Mouse (Mus musculus) embryo, embryonic 11 days (tissue): ENCODE results near the gene Milr1.

Experiments
- DNase-seq: peaks from one replicate; pipeline ENCODE4 v3.0.0-alpha.2; 2015

The Milr1 gene

GRCm38 (mm10) chr11:106814601-106815320, 63.7 kb downstream of the Milr1 start:
- no peak for DNase-seq

DNA sequence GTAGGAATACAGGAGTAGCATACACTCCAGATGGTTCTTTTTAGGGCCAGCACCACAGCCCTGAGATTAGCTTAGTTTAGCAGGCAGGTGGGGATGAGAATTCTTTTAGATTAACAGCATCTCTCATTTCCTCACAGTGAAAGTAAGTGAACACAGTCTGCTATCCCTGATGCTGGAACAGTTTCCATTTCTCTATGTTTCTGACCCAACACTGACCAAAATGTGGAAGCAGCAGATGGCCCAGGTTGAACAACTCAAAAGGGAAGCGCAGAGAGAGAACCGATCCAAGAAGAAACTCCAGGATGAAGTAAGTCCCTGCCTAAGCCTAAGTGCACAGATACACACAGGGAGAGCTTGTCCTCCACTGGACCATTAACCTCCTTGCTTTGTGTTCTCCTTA, 64.3 kb downstream of the Milr1 start:
- no peak for DNase-seq

DNA sequence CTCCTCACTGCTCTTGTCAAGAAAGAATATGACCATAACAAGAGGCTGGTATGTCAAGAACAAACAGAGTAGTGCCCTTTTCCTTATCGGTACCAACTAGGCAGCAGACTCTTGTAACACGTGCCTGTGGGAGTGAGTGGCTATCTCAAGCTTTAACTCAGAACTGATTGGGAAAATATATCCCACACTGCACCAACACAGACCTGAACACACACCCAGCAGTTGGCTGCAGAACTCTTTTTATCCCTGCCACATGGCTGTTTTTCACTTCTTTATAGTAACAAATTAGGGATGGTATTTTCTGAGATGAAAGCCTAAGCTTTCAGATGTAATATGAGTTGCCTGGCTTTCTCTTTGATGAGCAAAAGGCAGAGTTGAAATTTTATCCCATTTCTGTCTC, 64.7 kb downstream of the Milr1 start:
- DNase-seq: no peak

DNA sequence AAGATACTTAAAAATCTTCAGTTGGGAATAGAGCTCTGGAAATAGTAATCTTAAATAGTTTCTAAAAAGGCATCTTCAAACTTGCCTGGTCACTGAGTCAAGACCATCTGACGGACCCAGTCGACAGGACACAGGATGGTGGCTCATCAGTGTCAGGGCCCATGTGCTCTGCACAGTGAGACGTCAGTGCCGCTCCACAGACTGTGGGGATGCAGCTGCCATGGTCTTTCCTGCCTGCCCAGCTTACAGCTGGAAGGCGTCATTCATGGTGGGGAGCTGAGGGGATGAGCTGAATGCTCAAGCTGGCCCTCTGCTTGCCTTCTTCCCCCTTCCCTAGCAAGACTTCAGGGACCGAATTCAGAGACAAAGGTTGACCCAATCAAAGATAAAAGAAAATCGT, 65.3 kb downstream of the Milr1 start:
- DNase-seq: no peak

GRCm38 (mm10) chr11:106817156-106817555, 66.1 kb downstream of the Milr1 start:
- no peak for DNase-seq

- no peak for DNase-seq
Measured at GRCm38 (mm10) chr11:106817808-106818207, 66.8 kb downstream of the Milr1 start.

DNA sequence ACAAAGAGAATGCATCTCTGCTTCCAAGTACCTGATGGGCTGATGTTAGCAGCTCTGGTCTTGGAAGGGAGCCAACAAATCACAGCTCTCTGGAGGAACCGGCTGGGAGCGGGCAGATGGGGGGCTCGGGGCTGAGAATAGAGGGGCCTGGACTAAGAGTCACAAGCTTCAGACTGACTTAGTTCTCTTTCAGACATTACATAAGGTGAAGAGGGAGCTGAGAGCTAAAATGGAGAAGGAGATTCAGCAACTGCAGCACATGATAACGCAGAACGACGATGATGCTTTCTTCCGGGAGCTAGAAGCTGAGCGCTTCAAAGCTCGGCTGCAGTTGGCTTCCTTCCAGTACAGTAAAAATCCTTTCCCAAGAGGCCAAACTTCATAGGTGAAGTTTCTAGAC, 67.3 kb downstream of the Milr1 start:
- DNase-seq: no peak
